Mouse (Mus musculus): Measurements from ENCODE around the gene Pdzk1. TPM values are rescaled to one million over a fixed set of nuclear protein-coding genes. Genes with fewer than 3 reads are reported as not detected.

Pdzk1 gene
- polyA plus RNA-seq, 1 experiment from 2014 or later, result 322 TPM

- Histone ChIP-seq H3K4me2 (ENCODE audit: low read length) (no peak overlapping the region), H3K4me3 (replicated peaks; ENCODE audit: low read depth, low read length) (no peak overlapping the region), H3K27ac (no peak overlapping the region), H3K4me1 (replicated peaks; ENCODE audit: insufficient read depth, low read length) (no peaks in the 10 kb centered on the region), H3K27me3 (ENCODE audit: insufficient read depth, low read length) (no peaks in the 10 kb centered on the region), H3K9me3 (replicated peaks; ENCODE audit: low read length) (no peaks in the 10 kb centered on the region), H3K36me3 (ENCODE audit: insufficient read depth, low read length) (no peaks in the 10 kb centered on the region), H3K9ac (ENCODE audit: low read depth, low read length) (no peak overlapping the region)
- no peak for DNase-seq (ENCODE audit: low spot score)
- no peak for TF ChIP-seq CTCF (IDR thresholded peaks at IDR 0.05; ENCODE audit: low read depth)
- 81% methylated on average over 6 of the region's 6 CpGs for WGBS
- peak; percentile 53; the same call in 1 of the 2 replicates for ATAC-seq (replicated peaks; ENCODE audit: low FRiP score, low read depth)
Observed at GRCm38 (mm10) chr3:96820116-96820915, 8.8 kb upstream of the Pdzk1 start.

- WGBS, result 95% methylated on average over 4 of the region's 4 CpGs
- no peak overlapping the region for H3K4me2 ChIP-seq (ENCODE audit: low read length)
- no peak overlapping the region for H3K9ac ChIP-seq (ENCODE audit: low read depth, low read length)
- H3K9me3 ChIP-seq (replicated peaks; ENCODE audit: low read length), result no peaks in the 10 kb centered on the region
- no peak overlapping the region for H3K4me3 ChIP-seq (replicated peaks; ENCODE audit: low read depth, low read length)
- no peak for TF ChIP-seq CTCF (IDR thresholded peaks at IDR 0.05; ENCODE audit: low read depth)
- no peak for DNase-seq (ENCODE audit: low spot score)
- H3K36me3 ChIP-seq (ENCODE audit: insufficient read depth, low read length), result no peaks in the 10 kb centered on the region
- ATAC-seq (replicated peaks; ENCODE audit: low FRiP score, low read depth), result no peak
- no peaks in the 10 kb centered on the region for H3K27me3 ChIP-seq (ENCODE audit: insufficient read depth, low read length)
- no peaks in the 10 kb centered on the region for H3K4me1 ChIP-seq (replicated peaks; ENCODE audit: insufficient read depth, low read length)
- H3K27ac ChIP-seq, result no peak overlapping the region
Observed at GRCm38 (mm10) chr3:96821581-96821980, 7.5 kb upstream of the Pdzk1 start.

GRCm38 (mm10) chr3:96823701-96824100 lies 5.4 kb upstream of the Pdzk1 start:
- Histone ChIP-seq H3K4me2 (ENCODE audit: low read length) (no peak overlapping the region), H3K27ac (no peak overlapping the region), H3K9me3 (replicated peaks; ENCODE audit: low read length) (no peaks in the 10 kb centered on the region), H3K4me1 (replicated peaks; ENCODE audit: insufficient read depth, low read length) (no peaks in the 10 kb centered on the region), H3K9ac (ENCODE audit: low read depth, low read length) (no peak overlapping the region), H3K27me3 (ENCODE audit: insufficient read depth, low read length) (no peaks in the 10 kb centered on the region), H3K36me3 (ENCODE audit: insufficient read depth, low read length) (no peaks in the 10 kb centered on the region), H3K4me3 (replicated peaks; ENCODE audit: low read depth, low read length) (no peak overlapping the region)
- DNase-seq (ENCODE audit: low spot score) (no peak), ATAC-seq (replicated peaks; ENCODE audit: low FRiP score, low read depth) (0 out of 2 replicates have a peak, but pooled peaks have one; percentile 45)
- TF ChIP-seq CTCF (IDR thresholded peaks at IDR 0.05; ENCODE audit: low read depth), result no peak
- 29% methylated on average over 3 of the region's 3 CpGs for WGBS

- H3K9ac ChIP-seq (ENCODE audit: low read depth, low read length), result no peak overlapping the region
- no peak overlapping the region for H3K4me3 ChIP-seq (replicated peaks; ENCODE audit: low read depth, low read length)
- no peaks in the 10 kb centered on the region for H3K4me1 ChIP-seq (replicated peaks; ENCODE audit: insufficient read depth, low read length)
- no peaks in the 10 kb centered on the region for H3K27me3 ChIP-seq (ENCODE audit: insufficient read depth, low read length)
- no peak for TF ChIP-seq CTCF (IDR thresholded peaks at IDR 0.05; ENCODE audit: low read depth)
- H3K9me3 ChIP-seq (replicated peaks; ENCODE audit: low read length), result no peaks in the 10 kb centered on the region
- ATAC-seq (replicated peaks; ENCODE audit: low FRiP score, low read depth) (no peak), DNase-seq (ENCODE audit: low spot score) (no peak)
- no peaks in the 10 kb centered on the region for H3K36me3 ChIP-seq (ENCODE audit: insufficient read depth, low read length)
- H3K27ac ChIP-seq, result no peak overlapping the region
- WGBS, result 72% methylated on average over 12 of the region's 12 CpGs
- H3K4me2 ChIP-seq (ENCODE audit: low read length), result no peak overlapping the region
Observed at GRCm38 (mm10) chr3:96824614-96825013, 4.5 kb upstream of the Pdzk1 start.

- no peak overlapping the region for H3K9ac ChIP-seq (ENCODE audit: low read depth, low read length)
- no peak overlapping the region for H3K27ac ChIP-seq
- TF ChIP-seq CTCF (IDR thresholded peaks at IDR 0.05; ENCODE audit: low read depth), result no peak
- no peaks in the 10 kb centered on the region for H3K27me3 ChIP-seq (ENCODE audit: insufficient read depth, low read length)
- H3K4me1 ChIP-seq (replicated peaks; ENCODE audit: insufficient read depth, low read length), result no peaks in the 10 kb centered on the region
- no peaks in the 10 kb centered on the region for H3K9me3 ChIP-seq (replicated peaks; ENCODE audit: low read length)
- DNase-seq (ENCODE audit: low spot score), result no peak
- no peaks in the 10 kb centered on the region for H3K36me3 ChIP-seq (ENCODE audit: insufficient read depth, low read length)
- H3K4me2 ChIP-seq (ENCODE audit: low read length), result no peak overlapping the region
- WGBS, result 31% methylated on average over 11 of the region's 11 CpGs
- ATAC-seq (replicated peaks; ENCODE audit: low FRiP score, low read depth), result no peak
- no peak overlapping the region for H3K4me3 ChIP-seq (replicated peaks; ENCODE audit: low read depth, low read length)
Observed at GRCm38 (mm10) chr3:96825261-96825660, 3.8 kb upstream of the Pdzk1 start.

GRCm38 (mm10) chr3:96828308-96828864 lies 698 bp upstream of the Pdzk1 start:
- H3K36me3 ChIP-seq (ENCODE audit: insufficient read depth, low read length), result no peaks in the 10 kb centered on the region
- ATAC-seq (replicated peaks; ENCODE audit: low FRiP score, low read depth) (no peak), DNase-seq (ENCODE audit: low spot score) (no peak)
- H3K4me1 ChIP-seq (replicated peaks; ENCODE audit: insufficient read depth, low read length), result no peaks in the 10 kb centered on the region
- no peak overlapping the region for H3K27ac ChIP-seq
- TF ChIP-seq CTCF (IDR thresholded peaks at IDR 0.05; ENCODE audit: low read depth), result no peak
- H3K9me3 ChIP-seq (replicated peaks; ENCODE audit: low read length), result no peaks in the 10 kb centered on the region
- H3K4me3 ChIP-seq (replicated peaks; ENCODE audit: low read depth, low read length), result no peak overlapping the region
- no peak overlapping the region for H3K4me2 ChIP-seq (ENCODE audit: low read length)
- H3K9ac ChIP-seq (ENCODE audit: low read depth, low read length), result no peak overlapping the region
- WGBS, result 46% methylated on average over 15 of the region's 15 CpGs
- H3K27me3 ChIP-seq (ENCODE audit: insufficient read depth, low read length), result no peaks in the 10 kb centered on the region
